Mouse (Mus musculus) 3T3-L1 (cell line): ENCODE measurements around the gene Ddx49.

Source experiments
- DNase-seq: peaks from one replicate; pipeline ENCODE4 v3.0.0-alpha.2; 2015; ENCODE audit warnings: low read depth, low spot score

The Ddx49 gene

DNA sequence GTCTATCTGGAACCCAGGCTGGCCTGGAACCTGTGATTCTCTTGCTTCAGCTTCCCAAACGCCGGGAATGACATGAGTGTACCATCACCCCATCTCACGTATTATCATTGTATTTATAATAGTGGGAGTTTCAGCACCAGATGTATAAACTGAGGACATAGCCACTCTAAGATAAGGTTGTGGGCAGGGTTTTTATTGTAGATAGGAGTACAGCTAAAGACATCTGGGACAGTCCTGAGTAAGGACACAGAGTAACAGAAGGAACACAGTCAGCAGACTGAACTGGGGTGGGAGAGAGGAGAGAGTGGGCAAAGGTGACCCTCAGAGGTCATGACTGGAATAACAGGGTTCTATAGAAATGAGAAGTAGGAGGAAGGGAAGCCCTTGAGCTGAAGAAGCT is 34.6 kb downstream of the Ddx49 start:
- no peak for DNase-seq

DNA sequence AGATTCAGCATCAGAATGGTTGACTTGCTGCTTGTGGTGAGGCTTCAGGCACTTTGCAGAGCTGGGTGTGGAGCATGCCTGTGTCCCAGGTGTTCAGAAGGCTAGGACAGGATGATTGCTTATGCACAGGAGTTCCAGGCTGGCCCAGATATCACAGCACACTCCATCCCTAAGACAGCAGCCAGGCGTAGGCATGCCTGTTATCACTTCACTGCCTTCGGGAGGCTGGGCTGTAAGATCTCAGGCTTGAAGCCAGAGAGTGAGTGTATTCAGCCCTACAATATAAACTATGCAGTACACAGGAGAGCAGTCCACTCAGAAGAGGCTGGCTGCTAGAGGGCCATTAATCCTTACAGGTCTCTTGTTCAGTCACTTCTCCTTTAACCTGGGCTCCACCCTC is 43.2 kb downstream of the Ddx49 start:
- no peak for DNase-seq

DNA sequence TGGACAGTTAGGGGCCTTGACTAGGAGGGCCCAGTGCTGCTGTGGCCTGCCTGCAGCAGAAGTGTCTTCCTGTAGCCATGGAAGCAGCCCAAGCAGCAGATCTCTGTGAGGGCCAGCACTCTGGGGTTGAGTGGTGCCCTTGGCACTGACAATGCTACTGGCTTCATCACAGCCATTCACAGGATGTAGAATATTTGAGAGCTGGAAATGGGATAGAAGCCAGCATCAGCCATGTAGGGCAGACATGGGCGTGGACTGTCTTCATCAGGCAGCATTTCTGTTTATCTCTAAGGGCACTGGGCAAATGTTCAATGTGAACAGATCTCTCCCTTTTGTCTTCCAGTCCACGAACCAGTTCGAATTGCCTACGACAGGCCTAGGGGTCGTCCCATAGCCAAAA is 43.7 kb downstream of the Ddx49 start:
- no peak for DNase-seq

DNA sequence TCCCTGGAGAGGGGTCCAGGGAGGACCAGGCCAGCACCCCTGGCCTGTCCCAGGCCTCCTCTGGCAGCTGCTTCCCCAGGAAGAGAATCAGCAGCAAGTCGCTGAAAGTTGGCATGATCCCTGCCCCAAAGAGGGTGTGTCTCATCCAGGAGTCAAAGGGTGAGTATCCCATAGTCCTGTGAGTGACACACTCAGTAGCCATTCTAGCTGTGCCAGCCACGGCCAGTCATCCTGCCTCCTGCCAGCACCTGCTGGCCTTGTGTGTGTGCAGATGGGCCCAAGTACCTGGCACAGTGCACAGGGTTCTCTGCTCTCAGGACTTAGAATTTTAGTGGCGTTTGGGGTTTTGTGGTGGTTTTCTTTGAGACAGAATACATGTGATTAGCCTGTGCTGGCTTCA is 44.8 kb downstream of the Ddx49 start:
- DNase-seq, result no peak

DNA sequence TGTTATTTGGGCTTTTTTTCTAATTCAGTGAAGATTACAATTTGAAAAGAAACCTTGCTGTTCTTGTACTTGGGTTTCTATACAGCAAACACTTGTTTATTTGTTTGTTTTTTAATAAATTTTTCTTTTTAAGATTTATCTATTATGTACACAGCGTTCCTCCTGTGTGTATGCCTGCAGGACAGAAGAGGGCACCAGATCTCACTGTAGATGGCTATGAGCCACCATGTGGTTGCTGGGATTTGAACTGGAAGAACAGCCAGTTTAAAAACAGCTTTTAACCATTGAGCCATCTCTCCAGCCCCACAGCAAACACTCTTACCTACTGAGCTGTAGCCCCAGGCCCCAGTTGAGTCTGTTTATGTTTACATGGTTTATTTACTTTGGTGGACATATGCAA is 47.7 kb downstream of the Ddx49 start:
- peak; percentile 33 for DNase-seq

DNA sequence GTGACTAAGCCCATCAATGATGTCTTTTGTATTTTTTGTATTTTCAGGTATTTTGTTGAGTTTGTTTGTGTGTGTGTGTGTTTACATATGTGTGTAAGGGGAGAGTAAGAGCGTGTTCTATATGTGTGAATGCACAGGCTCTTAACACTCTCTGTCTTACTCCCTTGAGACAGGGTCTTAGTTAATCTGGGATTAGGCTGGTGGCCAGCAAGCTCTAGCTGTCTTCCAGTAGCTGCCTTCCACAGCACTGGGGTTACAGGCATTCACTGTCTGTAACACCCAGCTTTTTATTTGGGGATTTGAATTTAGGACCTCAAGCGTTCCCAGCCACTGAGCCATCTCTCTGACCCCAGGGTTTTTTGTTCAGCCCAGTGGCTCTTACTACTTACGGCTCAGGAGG is 54.4 kb downstream of the Ddx49 start:
- DNase-seq, result no peak

DNA sequence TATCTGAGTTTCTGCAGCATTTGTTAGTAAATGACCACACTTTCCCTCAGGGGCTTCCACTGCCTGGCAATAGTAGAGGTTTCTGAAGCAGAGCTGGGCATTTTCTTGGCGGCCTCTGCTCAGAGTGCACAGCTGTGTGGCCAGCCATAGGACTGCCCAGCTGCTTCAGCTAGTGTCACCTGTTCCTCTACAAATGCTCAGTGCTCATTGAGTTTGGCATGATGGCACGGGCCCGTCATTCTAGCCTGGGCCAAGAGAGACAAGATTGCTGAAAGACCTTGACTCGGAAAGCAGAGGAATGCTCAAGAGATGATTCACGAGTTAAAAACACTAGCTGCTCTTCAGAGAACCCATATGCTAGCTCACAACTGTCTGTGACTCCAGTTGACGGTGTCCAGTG is 55.7 kb downstream of the Ddx49 start:
- no peak for DNase-seq
